In genomic region chr13:31806428-31806832, GRCm38 (mm10) we compare ENCODE assay signal across 9 mouse cellular contexts. TPM values are rescaled to one million over a fixed set of nuclear protein-coding genes. Genes with fewer than 3 reads are reported as not detected.
A peak's percentile ranks its signal among the peaks of the same experiment; 100 is the strongest.
DNase-seq lines count a peak whose midpoint lies in the region; ATAC-seq lines count a peak whose summit lies in the region.
"Had no signal": no experiment of that assay in that cellular context is flagged by ENCODE, and none has a peak within 500 bp of the region (broad histone marks: within the 10 kb centered on the region; RNA-seq: fewer than 3 reads in every experiment).

Foxc1 (plus strand) TSS chr13:31806633.

- H3K9me3 ChIP-seq in hindbrain, embryonic 16.5 days (ENCODE audit: control insufficient read depth, low read length), result no peaks in the 10 kb centered on the region
- H3K9me3 ChIP-seq in limb, embryonic 11.5 days (ENCODE audit: control insufficient read depth, low read length), result no peaks in the 10 kb centered on the region
- H3K9me3 ChIP-seq in midbrain, embryonic 11.5 days (ENCODE audit: control insufficient read depth, low read length), result no peaks in the 10 kb centered on the region
- no peaks in the 10 kb centered on the region for H3K9me3 ChIP-seq in stomach, embryonic 16.5 days (replicated peaks; ENCODE audit: control insufficient read depth, low read length)

- ATAC-seq in hindbrain, embryonic 16.5 days, result peak; percentile 89
- ATAC-seq in limb, embryonic 11.5 days (ENCODE audit: insufficient number of reproducible peaks, low FRiP score, low TSS enrichment, low read depth), result peak; percentile 80
- ATAC-seq in midbrain, embryonic 11.5 days (ENCODE audit: low FRiP score), result peak; percentile 92
- ATAC-seq in stomach, embryonic 16.5 days (ENCODE audit: insufficient read depth, low FRiP score), result peak; percentile 93

- no peaks in the 10 kb centered on the region for H3K36me3 ChIP-seq in hindbrain, embryonic 16.5 days (ENCODE audit: control insufficient read depth, insufficient read depth, low read length)
- no peaks in the 10 kb centered on the region for H3K36me3 ChIP-seq in limb, embryonic 11.5 days (ENCODE audit: control insufficient read depth, insufficient read depth, low read length)
- H3K36me3 ChIP-seq in midbrain, embryonic 11.5 days (ENCODE audit: control insufficient read depth, insufficient read depth, low read length), result no peaks in the 10 kb centered on the region
- no peaks in the 10 kb centered on the region for H3K36me3 ChIP-seq in stomach, embryonic 16.5 days (ENCODE audit: control insufficient read depth, insufficient read depth, low read length)

- peak within 1 kb of the TSS; percentile 65 for H3K9ac ChIP-seq in hindbrain, embryonic 16.5 days (ENCODE audit: low read depth, low read length)
- peak within 1 kb of the TSS; percentile 89 for H3K9ac ChIP-seq in limb, embryonic 11.5 days (ENCODE audit: low read length)
- peak within 1 kb of the TSS; percentile 62 for H3K9ac ChIP-seq in midbrain, embryonic 11.5 days (ENCODE audit: low read length)
- peak within 1 kb of the TSS; percentile 80 for H3K9ac ChIP-seq in stomach, embryonic 16.5 days (ENCODE audit: low read length)

- H3K4me1 ChIP-seq in hindbrain, embryonic 16.5 days (ENCODE audit: control insufficient read depth, insufficient read depth, low read depth, low read length), result peaks cover 32% of the 10 kb centered on the region
- peaks cover 12% of the 10 kb centered on the region; the same call in 1 of the 2 replicates for H3K4me1 ChIP-seq in limb, embryonic 11.5 days (ENCODE audit: control insufficient read depth, insufficient read depth, low read length)
- H3K4me1 ChIP-seq in midbrain, embryonic 11.5 days (ENCODE audit: control insufficient read depth, insufficient read depth, low read length), result peaks cover 19% of the 10 kb centered on the region
- H3K4me1 ChIP-seq in stomach, embryonic 16.5 days (ENCODE audit: control insufficient read depth, insufficient read depth, low read length), result peaks cover 37% of the 10 kb centered on the region

- DNase-seq in cerebellum, adult 11-12 months, result peak; percentile 24
- DNase-seq in cerebellum, adult 9-11 months, result no peak
- peak; percentile 32 to 39 for DNase-seq in cerebellum, postnatal 36 days
- DNase-seq in gastrocnemius, adult 8-10 months (ENCODE audit: low spot score in 2 of 2), result peak; percentile 70 to 71
- peak; percentile 88 for DNase-seq in limb, embryonic 11.5 days (ENCODE audit: low spot score)
- peak; percentile 96 for DNase-seq in midbrain, embryonic 11.5 days (ENCODE audit: low spot score, missing footprints)

- H3K4me2 ChIP-seq in hindbrain, embryonic 16.5 days (ENCODE audit: low read length), result peak within 1 kb of the TSS; percentile 75
- H3K4me2 ChIP-seq in limb, embryonic 11.5 days (ENCODE audit: low read depth, severe bottlenecking), result peak within 1 kb of the TSS; percentile 92
- H3K4me2 ChIP-seq in midbrain, embryonic 11.5 days, result peak within 1 kb of the TSS; percentile 93
- H3K4me2 ChIP-seq in stomach, embryonic 16.5 days (ENCODE audit: low read depth, low read length), result peak within 1 kb of the TSS; percentile 99

- under 1% methylated on average over 36 of the region's 40 CpGs for WGBS in hindbrain, embryonic 16.5 days
- under 1% methylated on average over 40 of the region's 40 CpGs for whole genome bisulfite sequencing in limb, embryonic 11.5 days
- WGBS in midbrain, embryonic 11.5 days, result 0% methylated on average over 40 of the region's 40 CpGs
- WGBS in stomach, embryonic 16.5 days, result under 1% methylated on average over 40 of the region's 40 CpGs

- peak within 1 kb of the TSS; percentile 67 for H3K27ac ChIP-seq in hindbrain, embryonic 16.5 days (ENCODE audit: low read depth, low read length)
- peak within 1 kb of the TSS; percentile 95 for H3K27ac ChIP-seq in limb, embryonic 11.5 days (replicated peaks; ENCODE audit: low read depth, low read length)
- peak within 1 kb of the TSS; percentile 57 for H3K27ac ChIP-seq in midbrain, embryonic 11.5 days (ENCODE audit: low read depth, low read length)
- H3K27ac ChIP-seq in stomach, embryonic 16.5 days (ENCODE audit: low read length), result peak within 1 kb of the TSS; percentile 60; the same call in 1 of the 2 replicates

- H3K4me3 ChIP-seq in hindbrain, embryonic 16.5 days (ENCODE audit: low read length), result peak within 1 kb of the TSS; percentile 48
- H3K4me3 ChIP-seq in limb, embryonic 11.5 days (ENCODE audit: low read depth, low read length), result peak within 1 kb of the TSS; percentile 72
- peak within 1 kb of the TSS; percentile 50 for H3K4me3 ChIP-seq in midbrain, embryonic 11.5 days (ENCODE audit: low read depth, low read length)
- peak within 1 kb of the TSS; percentile 59 for H3K4me3 ChIP-seq in stomach, embryonic 16.5 days (replicated peaks; ENCODE audit: low read length)

- peaks cover 45% of the 10 kb centered on the region for H3K27me3 ChIP-seq in hindbrain, embryonic 16.5 days (replicated peaks; ENCODE audit: control insufficient read depth, insufficient read depth, low read length)
- peaks cover 64% of the 10 kb centered on the region for H3K27me3 ChIP-seq in limb, embryonic 11.5 days (ENCODE audit: control insufficient read depth, insufficient read depth, low read length)
- H3K27me3 ChIP-seq in midbrain, embryonic 11.5 days (ENCODE audit: control insufficient read depth, insufficient read depth, low read length), result peaks cover 92% of the 10 kb centered on the region
- peaks cover 72% of the 10 kb centered on the region for H3K27me3 ChIP-seq in stomach, embryonic 16.5 days (ENCODE audit: control insufficient read depth, insufficient read depth, low read length)

RNA-seq across cellular contexts. Expression of gene Foxc1, which starts in this region (rescaled TPM):
- under 1 TPM; 0.39 to 0.83 (median 0.65) TPM for total RNA-seq in gastrocnemius, adult 8-10 months (2022)
- 0.63 and 0.84 TPM in 2 replicates for polyA plus RNA-seq in hindbrain, embryonic 16.5 days (2015; fragmentation: Nextera tagmentation; extraction: Ambion mirVana)
- 5.6 and 6.4 TPM in 2 replicates for polyA plus RNA-seq in limb, embryonic 11.5 days (2014; fragmentation: Nextera tagmentation; extraction: Ambion mirVana)
- 6.5 and 7.0 TPM in 2 replicates for polyA plus RNA-seq in midbrain, embryonic 11.5 days (2014; fragmentation: Nextera tagmentation; extraction: Ambion mirVana)
- 0.12 and 0.14 TPM in 2 replicates for polyA plus RNA-seq in stomach, embryonic 16.5 days (2015; fragmentation: Nextera tagmentation; extraction: Ambion mirVana)
- total RNA-seq: neutrophil, adult 5-6 weeks had no signal

Comparison
In these comparisons a context has a peak if more than half of its experiments do, and no peak if none do; other contexts are left out.
1. Peak in DNase-seq in gastrocnemius, adult 8-10 months; RNA of the gene not detected or under 1 TPM.
2. Peak in ATAC-seq, H3K4me3 ChIP-seq, H3K27ac ChIP-seq, H3K9ac ChIP-seq and H3K4me2 ChIP-seq in hindbrain, embryonic 16.5 days; RNA of the gene not detected or under 1 TPM.
3. Peak in ATAC-seq, H3K4me3 ChIP-seq, H3K27ac ChIP-seq, H3K9ac ChIP-seq and H3K4me2 ChIP-seq in stomach, embryonic 16.5 days; RNA of the gene not detected or under 1 TPM.